Mouse (Mus musculus): ENCODE results near the gene Ubqln2.

GRCm38 (mm10) chrX:153505954-153506353, 7.9 kb downstream of the Ubqln2 start:
- TF ChIP-seq CTCF (IDR thresholded peaks at IDR 0.05; ENCODE audit: low read depth), result peak; percentile 50
- TF ChIP-seq EP300 (IDR thresholded peaks at IDR 0.05; ENCODE audit: low read depth), result no peak

All from heart, postnatal 0 days (tissue).